Mouse (Mus musculus) right cerebral cortex, postnatal 14 days (tissue): ENCODE results near the gene Angptl8.
"Not testable (repeated sequence)": the region's sequence is repeated elsewhere in the genome, so short reads cannot be mapped to it uniquely, and the experiment has no call there.

Experiments
- DNase-seq: peaks from one replicate; pipeline ENCODE4 v3.0.0; 2022

The Angptl8 gene

DNA sequence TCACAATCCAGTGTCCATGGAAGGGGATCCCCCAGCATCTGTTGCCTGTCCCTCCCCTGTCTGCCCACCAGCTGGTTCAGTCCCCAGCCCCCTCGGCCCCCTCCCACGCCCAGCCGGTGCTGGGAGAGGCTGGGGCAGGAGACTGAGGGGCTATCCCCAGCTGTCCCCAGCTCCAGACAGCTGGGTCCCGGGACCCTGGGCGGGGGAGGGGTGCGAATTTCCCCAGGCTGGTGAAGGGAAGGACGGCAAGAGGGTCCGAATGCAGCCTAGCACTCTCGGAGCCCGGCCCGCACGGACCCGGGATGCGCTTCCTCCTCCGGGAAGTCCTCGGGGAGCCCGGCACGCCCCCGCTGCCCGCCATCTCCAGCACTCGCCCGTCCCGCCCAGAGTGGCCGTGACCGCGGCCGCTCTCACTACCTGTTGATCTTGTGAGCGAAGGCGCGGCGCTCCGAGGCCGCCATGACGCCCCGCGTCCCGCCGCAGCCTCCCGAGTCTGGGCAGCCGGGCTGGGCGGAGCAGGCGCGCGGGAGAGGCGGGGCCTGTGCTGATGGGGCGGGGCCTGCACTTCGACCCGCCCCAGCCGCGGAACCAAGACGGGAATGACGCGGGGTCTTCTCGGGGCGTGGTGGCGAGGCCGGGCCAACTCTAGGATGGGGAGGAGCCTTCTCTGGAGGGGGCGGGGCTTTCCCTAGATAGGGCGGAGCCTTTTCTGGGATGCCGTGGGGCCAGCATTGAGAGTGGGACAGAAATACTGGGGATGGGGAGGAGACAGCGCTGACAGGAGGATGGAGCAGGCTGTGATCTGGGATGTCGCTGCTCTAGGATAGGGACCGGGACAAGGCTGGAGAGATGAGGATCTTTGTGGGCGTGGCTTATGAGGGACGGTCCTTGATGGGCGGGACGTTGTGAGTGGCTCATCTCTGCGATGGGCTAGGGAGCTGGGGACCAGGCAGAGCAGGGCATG is 17.1 kb downstream of the Angptl8 start, which contains the start of gene Dock6:
Gene Dock6, minus strand, starts transcription at position 508 of the 964 bp plus-strand sequence.
- peak; percentile 82 for DNase-seq

DNA sequence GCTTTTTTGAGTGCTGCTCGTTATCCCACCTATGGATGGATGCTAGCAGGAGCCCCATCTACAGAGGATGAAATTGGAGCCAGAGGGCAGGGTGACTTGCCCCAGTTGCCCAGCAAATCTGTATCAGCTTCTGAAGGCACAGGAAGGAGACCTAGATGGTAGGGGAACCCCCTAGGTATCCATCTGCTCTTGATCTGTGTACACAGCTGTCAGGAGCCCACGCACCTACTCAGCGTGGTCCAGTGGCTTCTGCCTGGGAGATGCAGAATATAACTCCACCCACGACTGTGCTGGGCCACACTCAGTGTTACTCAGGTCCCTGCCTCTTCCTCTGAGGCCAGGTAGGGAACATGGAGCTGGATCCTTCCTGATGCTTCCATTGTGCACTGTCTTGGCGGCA is 18.7 kb downstream of the Angptl8 start:
- no peak for DNase-seq

DNA sequence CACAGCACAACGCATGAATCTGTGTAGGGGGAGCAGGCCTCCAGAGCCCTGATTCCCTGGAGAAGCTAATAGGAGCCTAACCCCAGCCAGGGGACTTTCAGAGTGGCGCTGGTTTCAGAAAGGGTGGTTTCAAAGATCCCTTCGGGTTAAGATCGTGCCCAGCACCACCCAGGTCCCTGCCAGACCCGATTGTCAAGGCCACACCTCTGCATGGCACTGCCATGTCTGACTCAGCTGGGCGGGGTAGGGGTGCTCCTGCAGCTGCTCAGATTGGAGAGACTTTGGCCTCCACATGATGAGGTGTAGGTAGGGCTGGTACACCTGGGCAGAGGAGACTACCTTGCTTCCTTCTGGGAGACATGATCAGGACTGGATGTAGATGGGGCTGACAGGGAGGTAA is 19.6 kb downstream of the Angptl8 start:
- DNase-seq: no peak

DNA sequence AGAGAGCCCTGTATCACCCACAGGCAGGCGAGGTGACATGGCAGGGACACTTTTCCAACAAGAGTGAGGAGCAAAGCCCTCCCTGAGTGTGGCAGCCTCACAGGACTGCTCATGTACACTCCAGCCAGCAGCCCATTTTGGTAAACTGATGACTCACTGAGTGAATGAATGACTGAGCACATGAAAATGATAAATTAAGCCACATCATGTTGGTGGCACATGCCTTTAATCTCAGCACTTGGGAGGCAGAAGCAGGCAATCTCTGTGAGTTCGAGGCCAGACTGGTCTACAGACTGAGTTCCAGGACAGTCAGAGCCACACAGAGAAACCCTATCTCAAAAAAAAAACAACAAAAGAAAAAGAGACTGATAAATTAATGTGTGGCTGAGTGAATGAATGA is 22.2 kb downstream of the Angptl8 start:
- DNase-seq: no peak

DNA sequence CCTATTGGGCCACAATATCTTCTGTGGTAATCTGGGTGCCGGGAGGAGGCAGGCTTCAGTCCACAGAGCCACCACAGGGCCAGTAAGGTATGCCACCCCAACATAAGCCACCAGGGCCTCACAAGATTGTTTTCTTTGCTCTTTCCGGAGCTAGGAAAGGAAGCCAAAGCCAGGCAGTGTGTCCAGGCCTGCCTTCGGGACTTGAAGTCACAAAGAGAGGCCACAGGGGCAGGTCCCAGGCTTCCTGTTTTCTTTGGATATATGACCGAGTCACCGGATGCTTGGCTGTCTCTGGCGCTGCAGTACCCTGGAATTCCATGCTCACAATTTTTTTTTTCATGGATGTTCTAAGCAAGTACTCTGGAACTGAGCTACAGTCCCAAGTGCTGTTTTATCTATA is 22.8 kb downstream of the Angptl8 start:
- no peak for DNase-seq

DNA sequence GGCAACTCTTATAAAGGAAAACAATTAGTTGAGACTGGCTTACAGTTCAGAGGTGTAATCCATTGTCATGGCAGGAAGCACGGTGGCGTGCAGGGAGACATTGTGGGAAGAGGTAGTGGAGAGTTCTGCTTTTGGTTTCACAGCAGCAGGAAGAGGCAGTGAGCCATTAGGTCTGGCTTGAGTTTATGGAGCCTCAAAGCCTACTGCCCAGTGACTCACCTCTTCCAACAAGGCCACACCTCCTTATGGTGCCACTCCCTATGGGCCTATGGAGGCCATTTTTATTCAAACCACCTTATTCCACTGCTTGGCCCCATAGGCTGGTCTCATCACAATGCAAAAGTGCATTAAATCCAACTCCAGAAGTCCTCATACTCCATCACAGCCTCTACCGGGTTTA is 24.3 kb downstream of the Angptl8 start:
- DNase-seq: no peak

DNA sequence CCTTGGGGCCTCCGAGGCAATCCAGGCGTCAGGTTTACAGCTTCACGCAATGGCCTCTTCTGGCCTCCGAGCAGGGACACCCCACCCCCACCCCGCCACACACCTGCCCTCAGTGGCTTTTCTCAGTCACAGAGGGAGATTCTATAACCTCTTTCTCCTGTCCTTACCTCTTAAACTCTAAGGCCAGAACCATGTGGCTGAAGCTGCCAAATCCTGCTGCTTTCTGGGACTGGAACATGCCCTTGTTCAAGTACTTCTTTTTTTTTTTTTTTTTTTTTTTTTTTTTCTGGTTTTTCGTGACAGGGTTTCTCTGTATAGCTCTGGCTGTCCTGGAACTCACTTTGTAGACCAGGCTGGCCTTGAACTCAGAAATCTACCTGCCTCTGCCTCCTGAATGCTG is 25.0 kb downstream of the Angptl8 start:
- not testable (repeated sequence) for DNase-seq

DNA sequence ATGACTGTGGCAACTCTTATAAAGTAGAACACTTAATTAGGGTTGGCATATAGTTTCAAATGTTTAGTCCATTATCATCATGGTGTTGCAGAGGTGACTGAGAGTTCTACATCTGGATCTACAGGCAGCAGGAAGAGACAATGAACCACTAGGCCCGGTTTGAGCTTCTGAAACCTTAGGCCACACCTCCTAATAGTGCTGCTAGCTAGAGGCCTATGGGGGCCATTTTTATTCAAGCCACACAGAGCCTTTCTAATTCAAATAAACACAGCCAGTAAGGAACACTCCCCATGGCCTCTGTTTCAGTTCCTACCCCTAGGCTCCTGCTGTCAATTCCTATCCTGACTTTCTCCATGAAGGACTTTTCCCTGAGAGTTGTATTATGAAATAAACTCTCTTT is 26.9 kb downstream of the Angptl8 start:
- no peak for DNase-seq

DNA sequence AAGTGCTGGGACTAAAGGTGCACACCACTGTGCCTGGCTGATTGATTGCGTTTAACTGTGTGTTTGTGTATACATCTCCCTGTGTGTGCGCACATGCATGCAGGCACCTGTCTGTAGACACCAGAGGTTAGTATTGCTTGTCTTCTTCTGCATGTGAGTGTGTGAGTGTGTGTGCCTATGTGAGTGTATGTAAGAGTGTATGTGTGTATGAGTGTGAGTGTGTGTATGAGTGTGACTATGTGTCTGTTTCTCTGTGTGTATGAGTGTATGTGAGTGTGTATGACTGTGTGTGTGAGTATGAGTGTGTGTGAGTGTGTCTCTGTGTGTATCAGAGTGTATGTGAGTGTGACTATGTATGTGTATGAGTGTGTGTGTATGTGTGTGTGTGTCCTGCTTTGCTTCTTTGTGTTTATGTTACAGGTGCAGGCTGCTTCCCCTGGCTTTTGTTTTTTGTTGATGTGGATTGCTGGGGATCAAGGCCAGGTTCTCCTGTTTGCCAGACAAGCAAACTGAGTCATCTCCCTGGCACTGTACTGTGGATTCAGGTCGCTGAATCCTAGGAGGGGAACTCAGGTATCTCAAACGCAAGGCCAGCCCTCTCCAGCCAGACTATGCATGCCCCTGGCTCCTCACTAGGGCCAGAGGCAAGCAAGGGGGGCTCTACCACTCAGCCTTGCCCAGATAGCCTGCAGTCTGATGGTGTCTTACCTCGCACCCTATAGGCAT is 30.5 kb downstream of the Angptl8 start:
- no peak for DNase-seq

DNA sequence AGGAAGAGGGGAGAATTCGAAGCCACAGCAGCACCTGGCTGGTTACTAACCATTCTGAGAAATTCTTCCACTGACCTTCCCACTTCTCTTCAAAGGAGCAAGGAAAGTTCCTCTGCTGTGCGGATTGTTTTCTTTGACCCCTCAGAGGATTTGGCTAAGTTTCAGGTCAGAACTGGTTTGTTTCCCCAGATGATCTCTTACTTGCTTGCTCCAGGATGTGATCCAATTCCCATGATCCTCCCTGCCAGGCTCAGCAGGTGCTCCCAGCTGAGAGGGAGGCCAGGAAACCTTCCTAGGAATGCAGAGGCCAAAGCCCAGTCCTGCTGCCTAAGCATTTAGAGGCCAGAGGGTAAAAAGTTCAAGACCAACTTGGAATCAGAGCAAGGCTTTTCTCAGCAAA is 31.3 kb downstream of the Angptl8 start:
- DNase-seq: no peak

DNA sequence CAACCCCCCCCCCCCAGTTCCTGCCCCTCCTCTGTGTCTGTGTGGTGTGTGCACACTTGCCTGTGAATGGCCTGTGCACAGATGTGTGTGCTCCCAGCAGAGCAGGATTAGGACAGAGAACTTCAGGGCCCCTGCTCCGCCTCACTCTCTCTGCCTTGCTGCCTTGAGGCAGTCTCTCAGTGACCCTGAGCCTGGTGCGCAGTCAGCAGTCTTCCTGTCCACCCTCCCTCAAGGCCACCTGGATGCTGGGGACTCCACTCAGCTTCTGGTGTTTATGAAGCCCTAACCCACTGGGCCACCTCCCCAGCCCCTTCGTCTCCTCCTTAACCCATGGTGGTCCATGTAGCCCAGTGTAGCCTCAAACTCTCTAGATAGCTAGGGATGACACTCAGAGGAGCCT is 32.4 kb downstream of the Angptl8 start:
- no peak for DNase-seq

DNA sequence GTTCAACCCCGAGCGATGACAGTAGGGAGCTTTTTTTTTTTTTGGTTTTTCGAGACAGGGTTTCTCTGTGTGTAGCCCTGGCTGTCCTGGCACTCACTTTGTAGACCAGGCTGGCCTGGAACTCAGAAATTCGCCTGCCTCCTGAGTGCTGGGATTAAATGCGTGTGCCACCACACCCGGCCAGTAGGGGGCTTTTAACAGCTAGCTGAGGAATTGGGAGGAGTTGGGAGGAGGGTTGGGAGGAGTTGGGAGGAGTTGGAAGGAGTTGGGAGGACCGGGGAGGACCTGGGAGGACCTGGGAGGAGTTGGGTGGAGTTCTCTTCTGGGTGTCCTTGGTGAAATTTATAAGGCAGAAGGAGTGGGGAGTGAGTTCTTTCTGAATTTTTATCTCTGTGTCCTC is 34.0 kb downstream of the Angptl8 start:
- peak; percentile 59 for DNase-seq

DNA sequence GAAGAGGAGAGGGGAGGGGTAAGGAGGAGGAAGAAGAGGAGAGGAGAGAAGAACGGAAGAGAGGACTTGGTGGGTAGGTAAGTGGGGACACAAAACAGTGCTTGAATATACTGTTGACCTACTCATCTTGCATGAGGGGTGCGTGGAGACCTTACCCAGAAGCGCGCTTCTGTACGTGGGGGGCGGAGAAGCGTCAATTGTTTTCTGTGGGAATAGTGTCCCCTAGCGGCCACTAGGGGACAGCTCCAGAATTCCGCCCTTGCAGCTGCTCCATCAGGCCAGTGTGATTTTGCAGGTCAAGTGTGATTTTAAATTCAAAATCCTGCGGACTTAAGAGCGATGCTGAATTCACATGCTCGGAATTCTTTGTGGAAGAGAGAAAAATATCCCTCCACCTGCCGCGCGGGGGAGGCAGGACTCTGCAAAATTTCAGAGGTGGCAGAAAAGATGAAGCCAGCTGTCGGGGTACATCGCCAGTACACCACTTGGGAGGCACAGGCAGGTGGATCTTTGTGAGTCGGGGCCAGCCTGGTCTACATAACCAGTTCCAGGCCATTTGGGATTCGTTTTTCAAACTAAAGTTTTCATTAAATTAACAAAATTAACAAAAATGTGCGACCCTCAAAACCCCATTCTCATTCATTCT is 35.7 kb downstream of the Angptl8 start:
- DNase-seq: peak; percentile 39

DNA sequence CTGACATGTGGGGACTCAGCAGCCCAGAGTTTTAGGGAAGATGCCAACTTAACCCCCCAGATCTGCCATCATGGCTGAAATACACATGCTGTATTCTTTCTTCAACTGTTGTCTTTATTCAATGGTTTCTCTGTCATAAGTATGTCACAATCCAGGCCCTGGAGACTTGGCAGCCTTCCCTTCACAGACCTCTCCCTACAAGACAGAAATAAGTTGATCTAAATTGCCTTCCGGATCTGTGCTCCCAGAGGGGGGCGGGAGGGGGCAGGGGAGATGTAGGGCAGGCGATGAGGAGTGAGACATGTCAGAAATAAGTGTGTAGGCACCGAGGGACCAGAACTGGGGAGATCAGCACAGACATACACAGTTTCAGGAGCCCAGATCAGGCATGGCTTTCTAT is 36.9 kb downstream of the Angptl8 start:
- no peak for DNase-seq

DNA sequence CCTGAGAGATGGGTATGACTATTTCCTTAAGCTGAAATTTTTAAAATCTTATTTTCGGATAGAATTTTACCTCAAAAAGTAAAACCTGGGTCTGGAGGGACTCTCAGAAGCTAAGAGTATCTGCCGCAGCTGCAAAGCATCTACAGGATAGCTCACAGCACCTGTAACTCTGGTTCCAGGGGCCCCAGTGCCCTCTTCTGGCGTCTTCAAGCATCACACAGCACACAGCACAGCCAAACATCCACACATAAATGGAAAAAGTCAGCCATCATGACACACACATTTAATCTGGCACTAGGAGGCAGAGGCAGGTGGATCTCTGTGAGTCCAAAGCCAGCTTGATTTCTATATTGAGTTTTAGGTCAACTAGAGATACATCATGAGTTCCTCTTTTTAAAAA is 41.3 kb downstream of the Angptl8 start:
- no peak for DNase-seq
